Mouse (Mus musculus): ENCODE measurements around the gene Morc4. TPM values are rescaled to one million over a fixed set of nuclear protein-coding genes. Genes with fewer than 3 reads are reported as not detected.

Gene Morc4
- polyA plus RNA-seq, 1 experiment from 2014 or later, result 6.5 TPM

DNA sequence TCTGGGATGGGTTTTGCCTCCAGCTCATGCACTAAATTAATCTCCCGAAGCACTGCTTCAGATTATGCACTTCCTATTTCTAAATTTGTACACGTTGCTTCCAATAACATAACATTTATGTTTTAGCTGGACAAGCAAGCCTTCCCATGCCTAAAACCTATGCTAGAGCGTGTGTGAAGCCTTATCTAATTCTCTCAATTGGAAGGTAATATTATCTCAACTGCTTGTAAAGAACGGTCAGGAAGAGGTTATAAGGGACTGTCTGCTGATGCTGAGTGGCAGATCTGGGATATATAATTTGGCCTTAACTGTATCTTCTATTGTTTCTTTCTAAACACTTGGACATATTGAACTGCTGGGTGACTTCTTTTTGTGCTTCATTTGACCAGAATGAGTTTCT, 44.6 kb downstream of the Morc4 start:
- DNase-seq (ENCODE audit: extremely low spot score, low spot score), result no peak
- Histone ChIP-seq H3K4me1 (no peaks in the 10 kb centered on the region), H3K9me3 (no peaks in the 10 kb centered on the region), H3K4me3 (no peak overlapping the region), H3K27ac (no peak overlapping the region), H3K36me3 (replicated peaks) (0 out of 2 replicates have a peak, but pooled peaks cover 12% of the 10 kb centered on the region), H3K27me3 (ENCODE audit: poor library complexity, severe bottlenecking) (peaks cover 74% of the 10 kb centered on the region)
- 94% methylated on average over 4 of the region's 4 CpGs for WGBS

DNA sequence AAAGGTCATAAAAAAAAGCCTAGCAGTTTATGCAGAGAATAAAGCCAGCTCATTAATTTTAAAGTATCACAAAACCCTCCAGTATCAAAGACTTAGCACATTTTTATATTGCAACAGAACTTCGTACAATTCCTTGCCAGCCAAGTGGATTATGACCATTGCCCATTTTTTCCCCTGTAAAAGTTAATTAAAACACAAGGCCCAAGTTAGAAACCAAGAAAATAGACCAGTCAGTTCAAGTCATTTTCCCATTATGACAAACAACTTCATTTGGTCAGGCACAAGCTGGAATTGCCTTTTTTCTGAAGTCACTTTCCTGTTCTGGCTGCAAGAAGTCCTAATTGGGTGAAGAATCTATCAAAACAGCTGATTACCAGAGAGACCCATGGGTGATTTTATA, 46.1 kb downstream of the Morc4 start:
- H3K4me3 ChIP-seq, result no peak overlapping the region
- no peaks in the 10 kb centered on the region for H3K4me1 ChIP-seq
- 0 out of 2 replicates have a peak, but pooled peaks cover 12% of the 10 kb centered on the region for H3K36me3 ChIP-seq (replicated peaks)
- peaks cover 81% of the 10 kb centered on the region for H3K27me3 ChIP-seq (ENCODE audit: poor library complexity, severe bottlenecking)
- 91% methylated on average over 1 of the region's 1 CpGs for WGBS
- no peaks in the 10 kb centered on the region for H3K9me3 ChIP-seq
- DNase-seq (ENCODE audit: extremely low spot score, low spot score), result no peak
- no peak overlapping the region for H3K27ac ChIP-seq

DNA sequence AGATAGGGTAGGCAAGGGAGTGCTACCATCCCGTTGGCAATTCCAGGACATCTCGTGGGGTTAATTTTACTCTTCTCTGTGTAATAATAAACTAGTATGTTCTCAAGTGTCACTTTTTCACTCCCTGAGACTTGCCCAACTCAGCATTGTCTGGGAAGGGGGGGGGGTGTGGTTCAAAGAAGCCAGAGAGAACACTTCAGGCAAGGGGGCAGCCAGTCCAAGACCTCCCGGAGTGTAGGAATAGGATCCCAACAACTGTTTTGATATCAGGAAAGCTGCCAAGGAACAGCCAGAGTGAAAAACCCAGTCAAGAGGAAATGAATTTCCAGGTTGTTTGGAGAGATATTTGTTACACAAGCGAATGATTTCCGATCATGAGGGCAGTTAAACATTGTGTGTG, 56.3 kb downstream of the Morc4 start:
- H3K27me3 ChIP-seq (ENCODE audit: poor library complexity, severe bottlenecking), result peaks cover 95% of the 10 kb centered on the region
- WGBS, result 84% methylated on average over 5 of the region's 5 CpGs

DNA sequence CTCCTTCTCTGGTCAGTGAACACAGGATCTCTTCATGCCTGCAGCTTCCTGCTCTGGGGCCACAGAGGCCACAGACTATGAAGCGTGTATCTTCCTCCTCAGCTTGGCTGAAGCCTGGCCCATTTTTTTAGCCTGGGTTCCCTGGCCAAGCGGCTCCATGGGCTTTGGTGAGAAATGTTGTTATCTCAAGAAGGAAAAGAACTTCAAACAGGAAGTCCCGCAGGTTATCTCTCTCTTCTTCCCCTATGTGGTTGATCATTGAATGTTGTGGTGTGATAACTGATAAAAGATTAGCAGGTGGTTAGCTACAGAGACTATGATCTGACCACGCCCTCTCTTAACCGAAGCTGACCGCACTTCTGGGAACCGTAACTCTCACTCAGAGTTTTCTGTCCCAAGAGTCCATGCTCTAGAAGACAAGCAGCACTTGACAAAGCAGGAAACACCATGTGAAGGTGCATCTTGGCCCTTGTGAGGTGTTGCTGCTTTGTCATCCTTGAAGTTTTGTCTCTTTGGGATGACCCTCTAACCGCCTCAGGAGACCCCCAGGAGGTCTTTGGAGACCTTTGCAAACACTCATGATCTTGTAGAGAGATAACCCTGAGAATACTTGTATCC, 57.4 kb downstream of the Morc4 start:
- Histone ChIP-seq H3K4me3 (no peak overlapping the region), H3K36me3 (replicated peaks) (no peaks in the 10 kb centered on the region), H3K4me1 (no peaks in the 10 kb centered on the region), H3K27ac (no peak overlapping the region), H3K9me3 (no peaks in the 10 kb centered on the region), H3K27me3 (ENCODE audit: poor library complexity, severe bottlenecking) (peaks cover 96% of the 10 kb centered on the region)
- WGBS, result 89% methylated on average over 8 of the region's 8 CpGs
- no peak for DNase-seq (ENCODE audit: extremely low spot score, low spot score)

More for the DNA sequence above, 56.3 kb downstream of the Morc4 start:
- Histone ChIP-seq H3K27ac (no peak overlapping the region), H3K4me1 (no peaks in the 10 kb centered on the region), H3K36me3 (replicated peaks) (no peaks in the 10 kb centered on the region), H3K4me3 (no peak overlapping the region), H3K9me3 (no peaks in the 10 kb centered on the region)
- DNase-seq (ENCODE audit: extremely low spot score, low spot score), result no peak

DNA sequence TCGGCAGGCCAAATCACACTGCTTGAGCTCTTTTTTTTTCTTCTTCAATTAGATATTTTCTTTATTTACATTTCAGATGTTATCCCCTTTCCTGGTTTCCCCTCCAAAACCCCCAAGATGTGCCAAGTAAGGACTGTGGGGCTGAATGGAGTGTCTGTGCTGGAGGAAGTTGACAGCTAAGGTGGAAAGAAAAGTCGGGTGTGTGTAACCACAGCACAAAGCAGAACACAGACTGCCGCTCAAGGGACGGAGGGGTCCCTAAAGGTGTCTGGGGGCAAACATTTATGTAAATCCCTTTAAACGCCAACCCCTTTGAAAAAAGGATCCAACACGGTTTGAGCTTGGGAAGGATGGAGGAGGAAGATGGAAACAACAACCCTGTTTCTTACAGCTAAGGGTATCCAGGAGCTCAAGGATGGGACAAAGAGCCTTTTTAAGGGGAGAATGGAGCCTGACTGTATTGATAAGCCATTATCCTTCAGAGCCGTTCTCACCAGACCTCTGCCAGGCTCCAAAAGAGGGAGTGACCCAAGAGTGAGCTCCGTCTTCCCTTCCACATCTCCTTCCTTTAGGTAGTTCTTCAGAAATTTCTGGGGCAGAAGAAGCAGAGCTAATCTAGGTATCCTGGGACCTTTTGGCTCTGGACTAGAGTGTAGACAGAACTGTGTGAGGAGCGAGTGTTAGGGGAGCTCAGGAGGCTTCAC, 58.0 kb downstream of the Morc4 start:
- H3K27ac ChIP-seq, result no peak overlapping the region
- H3K4me1 ChIP-seq, result no peaks in the 10 kb centered on the region
- peaks cover 96% of the 10 kb centered on the region for H3K27me3 ChIP-seq (ENCODE audit: poor library complexity, severe bottlenecking)
- H3K36me3 ChIP-seq (replicated peaks), result no peaks in the 10 kb centered on the region
- H3K4me3 ChIP-seq, result no peak overlapping the region
- DNase-seq (ENCODE audit: extremely low spot score, low spot score), result no peak
- 81% methylated on average over 9 of the region's 9 CpGs for WGBS
- H3K9me3 ChIP-seq, result no peaks in the 10 kb centered on the region

DNA sequence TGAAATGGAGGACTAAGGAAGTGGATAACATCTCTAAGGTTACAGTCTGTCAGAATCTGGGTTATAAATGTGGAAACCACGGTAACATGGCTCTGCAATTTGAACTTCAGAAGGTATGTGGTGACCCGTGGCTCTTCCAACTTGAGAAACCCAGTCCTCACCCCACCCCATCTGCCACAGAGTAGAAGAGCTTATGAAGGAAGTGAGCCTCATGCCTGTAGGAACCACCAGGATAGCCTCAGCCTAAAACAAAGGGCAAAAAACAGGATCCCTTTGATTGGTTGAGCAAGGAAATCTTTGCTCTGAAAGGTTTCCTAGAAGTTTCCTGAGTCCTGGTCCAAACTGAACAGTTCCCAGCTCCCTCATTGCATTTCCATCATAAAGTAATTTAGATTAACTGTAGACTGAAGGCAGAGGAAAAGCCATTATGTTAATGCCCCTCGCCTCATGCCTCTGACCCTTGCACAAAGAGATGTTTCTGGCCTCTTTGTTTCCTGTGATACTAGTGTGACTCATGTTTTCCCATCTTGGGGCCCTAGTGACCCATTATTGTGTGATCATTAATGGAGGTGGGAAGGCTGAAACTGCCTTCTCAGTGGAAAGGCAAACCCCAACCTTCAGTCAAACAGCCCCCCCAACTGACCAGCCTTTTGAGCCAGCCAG, 58.7 kb downstream of the Morc4 start:
- DNase-seq (ENCODE audit: extremely low spot score, low spot score), result no peak
- H3K36me3 ChIP-seq (replicated peaks), result no peaks in the 10 kb centered on the region
- 68% methylated on average over 3 of the region's 3 CpGs for WGBS
- H3K4me1 ChIP-seq, result 0 out of 2 replicates have a peak, but pooled peaks cover 3% of the 10 kb centered on the region
- H3K9me3 ChIP-seq, result no peaks in the 10 kb centered on the region
- H3K4me3 ChIP-seq, result no peak overlapping the region
- peaks cover 99% of the 10 kb centered on the region for H3K27me3 ChIP-seq (ENCODE audit: poor library complexity, severe bottlenecking)
- H3K27ac ChIP-seq, result no peak overlapping the region

DNA sequence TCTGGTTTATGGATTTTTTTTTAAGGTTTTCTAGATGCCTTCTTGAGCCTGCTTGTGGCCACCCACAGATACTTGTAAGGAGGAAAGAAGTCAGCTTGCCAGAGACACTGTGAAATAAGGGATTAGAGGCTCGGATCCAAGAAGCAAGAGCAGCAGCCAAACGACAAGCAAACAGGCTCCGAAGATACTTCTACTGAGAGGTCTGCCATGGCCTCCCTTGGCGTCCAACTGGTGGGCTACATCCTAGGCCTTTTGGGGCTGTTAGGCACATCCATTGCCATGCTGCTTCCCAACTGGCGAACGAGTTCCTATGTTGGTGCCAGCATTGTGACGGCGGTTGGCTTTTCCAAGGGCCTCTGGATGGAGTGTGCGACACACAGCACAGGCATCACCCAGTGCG, 63.0 kb downstream of the Morc4 start:
- peaks cover 98% of the 10 kb centered on the region for H3K27me3 ChIP-seq (ENCODE audit: poor library complexity, severe bottlenecking)
- WGBS, result 88% methylated on average over 10 of the region's 10 CpGs
- 0 out of 2 replicates have a peak, but pooled peaks cover 3% of the 10 kb centered on the region for H3K4me1 ChIP-seq
- H3K36me3 ChIP-seq (replicated peaks), result no peaks in the 10 kb centered on the region
- DNase-seq (ENCODE audit: extremely low spot score, low spot score), result no peak
- no peaks in the 10 kb centered on the region for H3K9me3 ChIP-seq
- no peak overlapping the region for H3K27ac ChIP-seq
- H3K4me3 ChIP-seq, result no peak overlapping the region

DNA sequence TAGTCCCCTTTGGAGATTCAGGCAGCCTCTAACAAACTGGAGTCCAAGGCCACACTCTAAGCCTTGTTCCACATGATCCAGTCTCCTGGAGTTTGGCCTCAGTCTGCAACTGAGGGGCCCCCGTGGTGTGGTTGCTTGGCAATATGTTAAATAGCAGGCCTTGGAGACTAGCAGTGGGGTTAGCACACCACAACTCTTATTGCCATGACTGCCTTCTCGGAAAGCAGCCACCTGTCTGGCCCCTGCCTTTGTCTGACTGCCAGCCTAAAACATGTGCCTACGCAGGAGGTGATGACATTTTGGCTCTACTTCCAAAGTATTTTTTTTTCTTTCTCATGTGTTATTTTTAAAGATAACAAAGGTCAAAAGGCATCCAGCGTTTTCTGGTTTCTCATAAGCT, 63.4 kb downstream of the Morc4 start:
- Histone ChIP-seq H3K36me3 (replicated peaks) (no peaks in the 10 kb centered on the region), H3K4me3 (no peak overlapping the region), H3K4me1 (0 out of 2 replicates have a peak, but pooled peaks cover 3% of the 10 kb centered on the region), H3K9me3 (no peaks in the 10 kb centered on the region), H3K27ac (no peak overlapping the region), H3K27me3 (ENCODE audit: poor library complexity, severe bottlenecking) (peaks cover 98% of the 10 kb centered on the region)
- DNase-seq (ENCODE audit: extremely low spot score, low spot score), result no peak
- WGBS, result 65% methylated on average over 4 of the region's 4 CpGs

DNA sequence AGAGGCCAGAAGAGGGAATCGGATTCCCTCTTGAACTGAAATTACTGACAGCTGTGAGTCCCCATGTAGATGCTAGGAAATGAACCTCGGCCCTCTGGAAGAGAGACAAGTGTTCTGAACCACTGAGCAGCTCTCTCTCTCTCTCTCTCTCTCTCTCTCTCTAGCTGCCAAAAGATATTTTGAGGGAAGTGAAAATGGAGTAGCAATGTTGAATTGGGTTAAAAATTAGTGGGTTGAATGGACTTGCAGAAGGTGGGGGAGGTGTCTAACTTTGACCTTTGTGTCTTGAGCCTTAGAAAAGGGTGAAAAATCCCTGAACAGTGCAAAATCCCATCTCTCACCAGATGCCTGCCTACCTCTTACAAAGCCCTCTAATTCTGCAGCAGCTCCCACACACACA, 64.1 kb downstream of the Morc4 start:
- Histone ChIP-seq H3K4me1 (0 out of 2 replicates have a peak, but pooled peaks cover 3% of the 10 kb centered on the region), H3K4me3 (no peak overlapping the region), H3K9me3 (no peaks in the 10 kb centered on the region), H3K36me3 (replicated peaks) (no peaks in the 10 kb centered on the region), H3K27me3 (ENCODE audit: poor library complexity, severe bottlenecking) (peaks cover 98% of the 10 kb centered on the region), H3K27ac (no peak overlapping the region)
- 73% methylated on average over 2 of the region's 2 CpGs for WGBS
- no peak for DNase-seq (ENCODE audit: extremely low spot score, low spot score)

DNA sequence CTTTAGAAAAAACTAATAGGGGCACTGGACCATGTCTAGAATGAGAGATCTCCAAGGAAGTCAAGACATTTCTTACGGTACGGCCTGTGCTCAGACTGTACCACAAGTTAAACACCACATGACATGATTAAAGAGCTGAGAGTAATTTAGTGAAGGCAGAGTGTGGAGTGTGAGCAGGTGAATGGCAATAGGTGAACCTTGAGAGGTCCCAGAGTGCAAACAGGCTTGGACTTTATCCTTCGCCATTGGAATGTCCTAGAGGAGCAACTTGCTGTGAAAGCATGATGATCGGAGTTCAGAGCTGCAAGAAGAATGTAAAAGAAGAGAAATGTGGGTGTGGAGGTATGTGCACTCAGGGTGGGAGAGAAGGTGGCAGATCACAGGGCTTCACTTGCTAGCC, 65.6 kb downstream of the Morc4 start:
- Histone ChIP-seq H3K36me3 (replicated peaks) (no peaks in the 10 kb centered on the region), H3K27me3 (ENCODE audit: poor library complexity, severe bottlenecking) (peaks cover 99% of the 10 kb centered on the region), H3K4me3 (no peak overlapping the region), H3K4me1 (0 out of 2 replicates have a peak, but pooled peaks cover 3% of the 10 kb centered on the region), H3K9me3 (no peaks in the 10 kb centered on the region), H3K27ac (no peak overlapping the region)
- 94% methylated on average over 4 of the region's 4 CpGs for WGBS
- DNase-seq (ENCODE audit: extremely low spot score, low spot score), result no peak

DNA sequence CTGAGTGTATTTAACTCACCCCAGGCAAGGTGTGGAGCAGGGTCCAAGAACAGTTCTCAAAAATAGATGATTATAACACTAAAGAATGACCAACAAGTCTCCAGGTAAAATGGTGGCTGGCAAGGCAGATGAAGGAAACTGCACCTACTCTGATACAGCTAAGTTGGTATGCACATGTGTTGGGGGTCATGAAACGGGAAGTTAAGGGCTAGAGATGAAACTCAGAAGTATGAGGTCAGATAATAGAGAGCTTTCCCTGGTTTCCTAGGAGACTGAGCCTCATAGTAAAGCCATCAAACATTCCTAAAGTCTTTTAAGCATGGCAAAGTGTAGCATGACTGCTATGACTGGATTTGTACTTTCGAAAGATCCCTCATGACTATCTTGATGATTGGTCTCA, 68.4 kb downstream of the Morc4 start:
- peaks cover 94% of the 10 kb centered on the region for H3K27me3 ChIP-seq (ENCODE audit: poor library complexity, severe bottlenecking)
- no peak overlapping the region for H3K27ac ChIP-seq
- no peaks in the 10 kb centered on the region for H3K36me3 ChIP-seq (replicated peaks)
- H3K9me3 ChIP-seq, result no peaks in the 10 kb centered on the region
- peaks cover 2% of the 10 kb centered on the region; the same call in 1 of the 2 replicates for H3K4me1 ChIP-seq
- 91% methylated on average over 2 of the region's 2 CpGs for WGBS
- DNase-seq (ENCODE audit: extremely low spot score, low spot score), result no peak
- no peak overlapping the region for H3K4me3 ChIP-seq

DNA sequence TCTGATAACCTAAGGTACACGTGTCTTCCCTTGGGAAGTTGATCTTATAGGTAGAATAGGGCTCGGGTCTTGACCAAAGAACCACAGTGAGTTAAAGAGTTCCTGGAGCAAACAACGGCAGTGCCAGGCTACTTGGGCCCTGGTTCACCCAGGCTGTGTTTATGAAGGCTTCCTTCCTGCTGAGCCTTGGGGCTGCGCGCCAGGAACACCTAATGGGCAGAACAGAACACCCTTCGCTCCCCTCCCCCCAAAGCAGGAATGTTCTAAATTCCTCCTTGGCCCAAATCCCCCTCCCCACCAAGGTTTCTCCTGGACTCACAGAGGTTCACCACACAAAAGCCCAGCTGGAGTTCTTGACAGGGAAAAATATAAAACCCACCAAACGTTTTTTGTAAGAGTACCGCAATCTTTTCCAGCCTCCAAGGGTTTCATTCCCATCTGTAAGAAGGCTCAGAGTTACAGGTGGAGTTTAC, 71.0 kb downstream of the Morc4 start, which contains the start of gene Cldn2:
Gene Cldn2, plus strand, starts transcription at position 423 of the 473 bp plus-strand sequence.
- H3K36me3 ChIP-seq (replicated peaks), result no peaks in the 10 kb centered on the region
- H3K9me3 ChIP-seq, result no peaks in the 10 kb centered on the region
- 69% methylated on average over 8 of the region's 8 CpGs for WGBS
- H3K27me3 ChIP-seq (ENCODE audit: poor library complexity, severe bottlenecking), result peaks cover 94% of the 10 kb centered on the region
- H3K27ac ChIP-seq, result no peak within 1 kb of the TSS
- no peak within 1 kb of the TSS for H3K4me3 ChIP-seq
- no peaks in the 10 kb centered on the region; the same call in 1 of the 2 replicates for H3K4me1 ChIP-seq
- no peak for DNase-seq (ENCODE audit: extremely low spot score, low spot score)

DNA sequence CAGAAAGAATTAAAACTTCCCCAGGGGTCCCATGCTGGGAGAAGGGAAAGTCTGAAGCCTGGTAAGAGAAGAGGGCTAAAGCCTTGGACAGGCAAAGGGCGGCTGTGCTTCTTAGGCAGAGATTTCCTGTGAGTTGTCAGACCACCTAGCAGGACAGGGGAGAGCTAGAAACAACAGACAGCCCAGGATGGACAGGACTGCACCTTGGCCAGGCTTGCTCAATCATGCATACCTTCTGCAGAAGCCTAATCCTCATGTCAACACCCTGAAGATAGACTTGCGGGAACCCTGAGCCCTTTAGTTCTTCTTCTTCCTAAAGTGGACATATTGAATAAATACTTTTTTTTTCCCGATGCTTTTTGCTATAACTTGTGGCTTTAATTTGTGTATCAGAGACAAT, 71.5 kb downstream of the Morc4 start:
- Histone ChIP-seq H3K27ac (no peak overlapping the region), H3K27me3 (ENCODE audit: poor library complexity, severe bottlenecking) (peaks cover 95% of the 10 kb centered on the region), H3K4me1 (no peaks in the 10 kb centered on the region; the same call in 1 of the 2 replicates), H3K4me3 (no peak overlapping the region), H3K36me3 (replicated peaks) (no peaks in the 10 kb centered on the region), H3K9me3 (no peaks in the 10 kb centered on the region)
- WGBS, result 75% methylated on average over 3 of the region's 3 CpGs
- no peak for DNase-seq (ENCODE audit: extremely low spot score, low spot score)
